Mouse (Mus musculus) splenic B cell, adult 2 months (primary cell): ENCODE measurements at regions not wholly inside any gene's neighbourhood (a gene's known extent, or its start where the extent isn't known, plus 50 kb on each side); places are given as distances from the start of the nearest gene placed in this dataset.

Experiments used
- DNase-seq: peaks from one replicate; pipeline ENCODE4 v3.0.0-alpha.2; 2011; ENCODE audit warnings: low read depth, low spot score
- H3K27me3 ChIP-seq: 2 replicates; pipeline ENCODE4 v1.6.1; 2012; ENCODE audit warnings: mild to moderate bottlenecking, low read length, moderate library complexity, mixed read lengths; ENCODE audit not compliant: control insufficient read depth, poor library complexity, insufficient read depth, severe bottlenecking
- H3K36me3 ChIP-seq: 2 replicates; pipeline ENCODE4 v1.6.1; 2012; ENCODE audit warnings: mild to moderate bottlenecking, low read length, moderate library complexity, mixed read lengths; ENCODE audit not compliant: control insufficient read depth, poor library complexity, insufficient read depth, severe bottlenecking

- no peaks in the 10 kb centered on the region for H3K36me3 ChIP-seq
- DNase-seq: no peak
- H3K27me3 ChIP-seq: no peaks in the 10 kb centered on the region
Measured at GRCm38 (mm10) chr2:105514226-105514625, 115.1 kb upstream of the Rcn1 start.

- H3K36me3 ChIP-seq: no peaks in the 10 kb centered on the region
- DNase-seq: no peak
Measured at GRCm38 (mm10) chr2:105514881-105515280, 115.8 kb upstream of the Rcn1 start.

GRCm38 (mm10) chr2:105515326-105515725, 116.2 kb upstream of the Rcn1 start:
- Histone ChIP-seq H3K27me3 (no peaks in the 10 kb centered on the region), H3K36me3 (no peaks in the 10 kb centered on the region)
- no peak for DNase-seq

More at GRCm38 (mm10) chr2:105514881-105515280, 115.8 kb upstream of the Rcn1 start:
- no peaks in the 10 kb centered on the region for H3K27me3 ChIP-seq

- H3K36me3 ChIP-seq: no peaks in the 10 kb centered on the region
- no peaks in the 10 kb centered on the region for H3K27me3 ChIP-seq
- no peak for DNase-seq
Measured at GRCm38 (mm10) chr2:105516267-105517133, 117.4 kb upstream of the Rcn1 start.

- Histone ChIP-seq H3K36me3 (no peaks in the 10 kb centered on the region), H3K27me3 (no peaks in the 10 kb centered on the region)
- DNase-seq: no peak
Measured at GRCm38 (mm10) chr2:105521841-105522240, 122.7 kb upstream of the Rcn1 start.

GRCm38 (mm10) chr2:105523297-105523802, 124.2 kb upstream of the Rcn1 start:
- no peaks in the 10 kb centered on the region for H3K36me3 ChIP-seq

GRCm38 (mm10) chr2:105525111-105525610, 126.0 kb upstream of the Rcn1 start:
- no peaks in the 10 kb centered on the region for H3K27me3 ChIP-seq
- H3K36me3 ChIP-seq: no peaks in the 10 kb centered on the region
- no peak for DNase-seq

More at GRCm38 (mm10) chr2:105523297-105523802, 124.2 kb upstream of the Rcn1 start:
- DNase-seq: peak; percentile 6
- H3K27me3 ChIP-seq: no peaks in the 10 kb centered on the region

- Histone ChIP-seq H3K36me3 (no peaks in the 10 kb centered on the region), H3K27me3 (no peaks in the 10 kb centered on the region)
- DNase-seq: no peak
Measured at GRCm38 (mm10) chr2:105528535-105528934, 129.4 kb upstream of the Rcn1 start.

- Histone ChIP-seq H3K36me3 (no peaks in the 10 kb centered on the region), H3K27me3 (no peaks in the 10 kb centered on the region)
- no peak for DNase-seq
Measured at GRCm38 (mm10) chr2:105544099-105544498, 124.6 kb upstream of the Pax6 start.

- DNase-seq: no peak
- H3K36me3 ChIP-seq: no peaks in the 10 kb centered on the region
- H3K27me3 ChIP-seq: no peaks in the 10 kb centered on the region
Measured at GRCm38 (mm10) chr2:105552092-105552491, 116.6 kb upstream of the Pax6 start.

- H3K27me3 ChIP-seq: no peaks in the 10 kb centered on the region
- no peaks in the 10 kb centered on the region for H3K36me3 ChIP-seq
- DNase-seq: no peak
Measured at GRCm38 (mm10) chr2:105586782-105587181, 81.9 kb upstream of the Pax6 start.

GRCm38 (mm10) chr2:105594131-105594530, 74.6 kb upstream of the Pax6 start:
- Histone ChIP-seq H3K27me3 (no peaks in the 10 kb centered on the region), H3K36me3 (no peaks in the 10 kb centered on the region)
- no peak for DNase-seq

- H3K27me3 ChIP-seq: no peaks in the 10 kb centered on the region
- no peak for DNase-seq
- no peaks in the 10 kb centered on the region for H3K36me3 ChIP-seq
Measured at GRCm38 (mm10) chr2:105604553-105605116, 64.1 kb upstream of the Pax6 start.

GRCm38 (mm10) chr2:105607969-105608538, 60.6 kb upstream of the Pax6 start:
- Histone ChIP-seq H3K27me3 (no peaks in the 10 kb centered on the region), H3K36me3 (no peaks in the 10 kb centered on the region)
- no peak for DNase-seq

- no peak for DNase-seq
- Histone ChIP-seq H3K27me3 (no peaks in the 10 kb centered on the region), H3K36me3 (no peaks in the 10 kb centered on the region)
Measured at GRCm38 (mm10) chr2:105608756-105609155, 59.9 kb upstream of the Pax6 start.
